Mouse (Mus musculus) midbrain, embryonic 16.5 days (tissue): ENCODE data around the gene Csnk1d. TPM values are rescaled to one million over a fixed set of nuclear protein-coding genes. Genes with fewer than 3 reads are reported as not detected.

Experiments used
- ATAC-seq: fragments of 200-750 bp; cut with Nextera tagmentation; 2 replicates; pipeline ENCODE4 v1.8.0; 2017; ENCODE audit warnings: moderate TSS enrichment
- H3K27ac ChIP-seq: fragments of 300-500 bp; sonication (generic); 2 replicates; pipeline ENCODE4 v1.5.1; 2014; ENCODE audit warnings: mild to moderate bottlenecking, low read length, mixed read lengths
- H3K27me3 ChIP-seq: fragments of 300-500 bp; sonication (generic); 2 replicates; pipeline ENCODE4 v1.6.1; 2014; ENCODE audit warnings: low read depth, low read length, mixed read lengths; ENCODE audit not compliant: control insufficient read depth, insufficient read depth
- H3K36me3 ChIP-seq: fragments of 300-500 bp; sonication (generic); 2 replicates; pipeline ENCODE4 v1.6.1; 2014; ENCODE audit warnings: mild to moderate bottlenecking, low read length, moderate library complexity, mixed read lengths; ENCODE audit not compliant: control insufficient read depth, insufficient read depth
- H3K4me1 ChIP-seq: fragments of 300-500 bp; sonication (generic); 2 replicates; pipeline ENCODE4 v1.6.1; 2014; ENCODE audit warnings: mild to moderate bottlenecking, low read length, mixed read lengths; ENCODE audit not compliant: control insufficient read depth, insufficient read depth
- H3K4me2 ChIP-seq: fragments of 300-500 bp; sonication (generic); 2 replicates; pipeline ENCODE4 v1.6.1; 2014; ENCODE audit warnings: mild to moderate bottlenecking, low read length, mixed read lengths
- H3K4me3 ChIP-seq: fragments of 300-500 bp; sonication (generic); 2 replicates; pipeline ENCODE4 v1.5.1; 2014; ENCODE audit warnings: low read depth, mild to moderate bottlenecking, low read length, moderate library complexity, mixed read lengths
- H3K9ac ChIP-seq: fragments of 300-500 bp; sonication (generic); 2 replicates; pipeline ENCODE4 v1.6.1; 2014; ENCODE audit warnings: low read depth, low read length, mixed read lengths
- H3K9me3 ChIP-seq: fragments of 300-500 bp; sonication (generic); replicated peaks from 2 replicates; pipeline ENCODE4 v1.6.1; 2014; ENCODE audit warnings: mild to moderate bottlenecking, low read length, mixed read lengths; ENCODE audit not compliant: control insufficient read depth, poor library complexity, severe bottlenecking
- WGBS: fragments of 180-500 bp; shearing (Covaris S2); extraction: QIAGEN DNeasy Blood & Tissue Kit; methylation state at CpG from one replicate; pipeline ENCODE4 v1.1.7; 2014; 5-methylcytosine and 5-hydroxymethylcytosine counted together
- polyA plus RNA-seq: library from polyadenylated mRNA; unstranded; fragments of >200 nt; fragmentation: Nextera tagmentation; extraction: Ambion mirVana; gene quantifications from 2 replicates; pipeline ENCODE4 v1.2.1, GENCODE M21; 2015

Csnk1d gene
- polyA plus RNA-seq, 1 experiment from 2014 or later, result 153 TPM

DNA sequence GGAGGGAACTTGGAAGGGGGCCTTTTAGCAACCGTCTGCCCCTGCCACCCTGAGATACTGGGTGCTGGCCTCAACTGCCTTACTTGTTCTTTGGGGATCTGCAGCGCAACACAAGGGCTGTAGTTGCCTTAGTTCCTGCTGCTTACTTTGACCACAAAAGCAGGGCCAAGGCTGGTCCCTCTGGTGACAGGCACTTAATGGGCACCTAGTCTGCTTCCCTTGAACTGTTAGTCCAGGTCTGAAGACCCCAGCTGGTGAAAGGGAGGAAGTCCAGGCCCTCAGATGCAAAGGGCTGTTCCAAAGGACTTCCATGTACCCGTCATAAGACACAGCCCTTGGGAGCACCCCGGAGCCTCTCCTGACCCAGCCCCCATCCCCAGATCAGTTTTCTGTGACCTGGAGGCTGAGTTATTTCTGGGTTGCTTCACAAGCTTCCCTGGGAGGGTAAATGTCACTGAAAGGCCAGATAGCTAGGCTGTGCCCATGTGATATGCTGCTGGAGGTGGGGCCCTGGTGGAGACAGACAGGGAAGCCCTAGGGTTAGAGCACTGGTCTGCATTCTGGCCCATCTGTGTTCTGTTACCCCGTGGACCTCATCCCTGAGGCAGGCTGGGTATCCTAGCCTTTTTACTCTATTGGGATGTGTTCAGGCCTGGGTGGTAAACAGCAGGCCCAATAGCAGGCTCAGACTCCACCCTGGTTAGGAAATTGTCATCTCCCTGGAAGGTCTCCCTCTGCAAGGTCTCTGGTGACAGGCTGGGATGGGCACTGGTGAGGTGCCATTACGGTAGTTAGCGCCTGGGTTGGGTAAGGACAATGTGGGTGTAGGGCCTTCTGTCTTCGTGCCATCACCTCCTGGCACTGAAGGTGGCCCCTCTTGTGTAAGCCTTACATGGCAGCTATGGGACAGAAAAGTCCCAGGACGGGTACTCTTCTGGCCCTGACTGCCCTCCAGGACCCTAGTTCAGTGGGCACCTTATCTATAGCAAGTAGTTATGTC is 39.1 kb downstream of the Csnk1d start:
- Histone ChIP-seq H3K9ac (no peak overlapping the region), H3K36me3 (peaks cover 3% of the 10 kb centered on the region; the same call in 1 of the 2 replicates), H3K27me3 (peaks cover 24% of the 10 kb centered on the region), H3K27ac (no peak overlapping the region), H3K4me1 (peaks cover 7% of the 10 kb centered on the region; the same call in 1 of the 2 replicates), H3K9me3 (no peaks in the 10 kb centered on the region), H3K4me2 (peak overlapping the region; percentile 56), H3K4me3 (no peak overlapping the region)
- WGBS, result 83% methylated on average over 9 of the region's 9 CpGs
- no peak for ATAC-seq

DNA sequence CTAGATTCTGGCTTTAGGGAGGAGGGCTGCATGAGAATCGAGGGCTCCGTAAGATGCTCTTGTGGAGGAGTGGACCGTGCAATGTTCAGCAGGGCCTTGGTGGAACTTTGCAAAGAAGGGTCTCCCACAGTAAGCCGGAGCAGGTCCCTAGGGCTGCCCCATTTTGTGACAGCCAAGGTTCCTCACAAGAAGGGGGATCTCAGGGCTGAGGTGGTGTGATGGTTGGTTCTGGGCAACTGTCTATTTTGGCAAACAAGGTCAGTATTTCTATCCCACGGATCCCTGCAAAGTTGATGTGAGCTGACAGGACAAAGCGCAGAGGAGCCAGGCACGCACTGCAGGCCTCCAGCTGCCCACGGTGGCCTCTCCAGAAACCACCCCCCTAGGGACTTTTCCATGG is 39.9 kb downstream of the Csnk1d start:
- Histone ChIP-seq H3K4me2 (peak overlapping the region; percentile 56), H3K4me3 (peak overlapping the region; percentile 39), H3K36me3 (no peaks in the 10 kb centered on the region), H3K9ac (peak overlapping the region; percentile 52), H3K27ac (no peak overlapping the region), H3K27me3 (peaks cover 24% of the 10 kb centered on the region), H3K4me1 (peaks cover 7% of the 10 kb centered on the region; the same call in 1 of the 2 replicates), H3K9me3 (no peaks in the 10 kb centered on the region)
- ATAC-seq, result 0 out of 2 replicates have a peak, but pooled peaks have one; percentile 16
- 17% methylated on average over 8 of the region's 8 CpGs for WGBS

DNA sequence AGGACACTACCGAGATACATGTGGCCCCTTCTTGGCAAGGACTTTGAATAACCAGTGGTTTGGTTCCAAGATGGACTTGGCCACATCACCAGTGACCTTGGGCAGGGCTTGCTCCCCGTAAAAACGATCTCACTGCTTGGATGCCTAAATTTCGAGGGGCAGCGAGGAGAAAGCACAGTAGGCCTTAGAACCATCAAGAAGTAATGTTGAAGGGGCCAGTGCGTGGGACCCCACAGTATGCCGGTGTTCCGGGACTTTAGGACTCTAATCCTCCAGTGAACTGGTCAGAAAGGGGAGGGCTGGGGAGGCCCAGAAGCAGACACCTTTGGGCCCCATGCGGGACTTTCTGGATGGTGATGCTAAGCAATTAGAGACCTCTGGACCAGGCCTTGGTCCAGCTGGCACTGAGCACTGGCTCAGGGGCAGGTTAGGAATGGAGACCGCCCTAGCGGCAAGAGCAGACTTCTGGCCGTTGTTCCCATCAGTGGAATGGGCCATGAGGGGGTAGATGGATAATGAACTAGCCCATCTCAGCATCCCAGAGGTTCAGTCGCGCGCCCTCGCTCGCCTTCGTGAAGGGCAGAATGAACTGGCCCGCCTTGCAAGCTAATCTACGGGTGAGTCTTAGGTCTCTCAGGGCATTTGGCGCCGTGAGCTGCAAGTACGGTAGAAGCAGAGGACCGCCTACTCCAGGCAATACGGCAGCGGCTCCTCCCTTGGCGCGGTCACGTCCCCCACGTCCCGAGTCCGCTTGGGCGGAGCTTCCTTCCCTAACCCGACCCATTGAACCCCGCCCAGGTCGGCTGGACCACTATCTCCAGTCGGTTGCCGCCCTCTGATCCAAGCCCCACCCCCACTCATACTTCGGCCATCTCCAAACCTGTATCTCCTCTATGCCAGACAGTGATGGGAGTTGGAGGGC is 40.6 kb downstream of the Csnk1d start:
- peak overlapping the region; percentile 39 for H3K4me3 ChIP-seq
- H3K9ac ChIP-seq, result peak overlapping the region; percentile 52
- H3K27ac ChIP-seq, result no peak overlapping the region
- peaks cover 7% of the 10 kb centered on the region; the same call in 1 of the 2 replicates for H3K4me1 ChIP-seq
- H3K4me2 ChIP-seq, result peak overlapping the region; percentile 56
- ATAC-seq, result peak; percentile 54
- H3K27me3 ChIP-seq, result peaks cover 24% of the 10 kb centered on the region
- no peaks in the 10 kb centered on the region for H3K36me3 ChIP-seq
- no peaks in the 10 kb centered on the region for H3K9me3 ChIP-seq
- WGBS, result 2% methylated on average over 39 of the region's 39 CpGs

DNA sequence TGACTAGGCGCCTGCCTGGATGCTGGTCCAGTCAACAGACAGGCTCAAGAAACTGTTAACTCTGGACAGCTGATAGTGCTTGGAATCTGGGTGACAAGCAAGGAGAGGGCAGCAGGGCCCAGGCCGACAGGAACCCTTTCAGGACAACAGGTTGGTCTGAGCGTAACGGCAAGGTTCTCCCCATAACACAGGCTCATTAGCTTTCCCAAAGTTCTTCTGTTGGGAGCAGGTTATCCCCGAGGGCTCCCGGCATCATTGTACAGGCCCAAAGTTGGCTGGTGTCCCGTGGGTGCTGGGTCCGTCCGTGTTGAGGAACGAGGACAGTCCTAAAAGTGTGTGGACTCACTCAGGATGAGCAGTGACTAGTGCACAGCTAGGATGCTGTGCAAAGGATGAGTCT is 41.3 kb downstream of the Csnk1d start:
- 13% methylated on average over 10 of the region's 10 CpGs for whole genome bisulfite sequencing
- no peak for ATAC-seq
- Histone ChIP-seq H3K9ac (no peak overlapping the region), H3K4me3 (no peak overlapping the region), H3K9me3 (no peaks in the 10 kb centered on the region), H3K4me2 (no peak overlapping the region), H3K27me3 (peaks cover 24% of the 10 kb centered on the region), H3K36me3 (no peaks in the 10 kb centered on the region), H3K27ac (no peak overlapping the region), H3K4me1 (peaks cover 7% of the 10 kb centered on the region; the same call in 1 of the 2 replicates)

DNA sequence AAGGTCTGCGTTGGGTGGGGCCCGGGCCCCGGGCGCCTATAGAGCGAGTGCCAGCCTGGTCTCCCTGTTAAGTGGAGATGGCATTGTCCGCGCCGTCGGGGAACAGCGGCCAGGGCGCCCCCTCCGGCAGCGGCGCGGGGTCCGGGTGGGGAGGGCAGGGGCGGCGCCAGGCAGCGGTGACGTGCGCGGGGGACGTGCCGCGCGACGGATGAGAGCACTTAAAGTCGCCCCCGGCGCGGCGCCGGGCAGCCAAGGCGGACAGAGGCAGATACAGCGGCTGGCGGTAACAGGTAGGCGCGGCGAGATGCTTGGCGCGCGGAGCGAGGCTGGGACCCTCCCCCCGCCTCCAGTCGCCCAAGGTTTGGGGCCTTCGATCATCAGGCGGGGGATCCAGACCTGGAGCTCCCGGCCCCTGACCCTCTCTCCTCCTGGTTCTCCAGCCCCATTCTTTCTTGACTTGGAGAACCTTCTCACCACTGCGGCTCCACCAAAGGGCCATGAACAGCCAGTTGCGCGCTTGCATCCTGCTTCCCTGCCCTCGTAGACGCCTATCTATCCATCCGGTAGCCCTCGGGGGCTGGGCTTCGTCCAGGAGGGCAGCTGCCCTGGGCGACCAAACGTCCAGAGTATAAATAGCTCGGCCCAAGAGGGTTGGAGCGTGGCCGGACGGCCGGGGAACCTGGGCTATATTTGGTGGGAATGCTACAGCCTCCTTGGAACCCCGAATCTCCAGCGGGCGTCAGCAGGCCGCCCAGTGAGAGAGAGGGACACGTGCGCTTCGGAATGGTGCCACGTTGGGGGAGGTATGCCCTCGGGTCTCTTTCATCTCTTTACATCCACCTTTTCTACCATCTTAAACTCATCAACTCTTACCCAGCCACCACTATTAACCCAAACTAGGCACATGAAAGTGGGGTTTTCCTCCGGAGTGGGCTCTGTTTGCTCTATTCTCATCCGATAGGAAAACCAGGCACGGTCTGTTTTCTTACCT is 42.0 kb downstream of the Csnk1d start:
- Histone ChIP-seq H3K4me1 (peaks cover 7% of the 10 kb centered on the region; the same call in 1 of the 2 replicates), H3K9ac (peak overlapping the region; percentile 39; the same call in 1 of the 2 replicates), H3K27ac (no peak overlapping the region), H3K4me3 (peak overlapping the region; percentile 39), H3K27me3 (peaks cover 24% of the 10 kb centered on the region), H3K36me3 (no peaks in the 10 kb centered on the region), H3K9me3 (no peaks in the 10 kb centered on the region), H3K4me2 (peak overlapping the region; percentile 54)
- no peak for ATAC-seq
- 2% methylated on average over 58 of the region's 75 CpGs for WGBS

DNA sequence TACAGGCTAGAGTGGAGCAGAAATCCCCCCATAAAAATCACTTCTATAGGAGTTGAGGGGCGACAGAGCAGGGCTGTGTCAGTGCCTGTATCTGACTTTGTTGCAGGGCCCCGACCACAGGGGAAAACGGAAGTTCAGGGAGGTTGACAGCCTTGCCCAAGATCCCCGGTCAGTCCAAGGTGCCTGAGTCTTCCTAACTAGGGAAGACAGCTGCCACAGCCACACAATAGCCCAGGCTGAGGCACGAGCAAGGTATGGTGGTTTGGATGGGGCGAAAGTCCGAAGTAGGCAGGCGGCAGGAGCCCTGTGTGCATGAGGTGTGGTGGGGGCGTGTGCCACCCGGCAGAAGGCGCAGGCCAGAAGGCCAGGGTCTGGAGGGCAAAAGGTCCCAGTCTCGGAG is 42.8 kb downstream of the Csnk1d start, which contains the start of gene Slc16a3:
Gene Slc16a3 (plus strand): TSS at position 153 of the 400 bp plus-strand sequence.
- peaks cover 7% of the 10 kb centered on the region; the same call in 1 of the 2 replicates for H3K4me1 ChIP-seq
- no peaks in the 10 kb centered on the region for H3K36me3 ChIP-seq
- peaks cover 24% of the 10 kb centered on the region for H3K27me3 ChIP-seq
- no peak within 1 kb of the TSS for H3K27ac ChIP-seq
- peak within 1 kb of the TSS; percentile 39; the same call in 1 of the 2 replicates for H3K9ac ChIP-seq
- WGBS, result 35% methylated on average over 12 of the region's 12 CpGs
- peak within 1 kb of the TSS; percentile 54 for H3K4me2 ChIP-seq
- H3K9me3 ChIP-seq, result no peaks in the 10 kb centered on the region
- H3K4me3 ChIP-seq, result peak within 1 kb of the TSS; percentile 39
- ATAC-seq, result no peak

DNA sequence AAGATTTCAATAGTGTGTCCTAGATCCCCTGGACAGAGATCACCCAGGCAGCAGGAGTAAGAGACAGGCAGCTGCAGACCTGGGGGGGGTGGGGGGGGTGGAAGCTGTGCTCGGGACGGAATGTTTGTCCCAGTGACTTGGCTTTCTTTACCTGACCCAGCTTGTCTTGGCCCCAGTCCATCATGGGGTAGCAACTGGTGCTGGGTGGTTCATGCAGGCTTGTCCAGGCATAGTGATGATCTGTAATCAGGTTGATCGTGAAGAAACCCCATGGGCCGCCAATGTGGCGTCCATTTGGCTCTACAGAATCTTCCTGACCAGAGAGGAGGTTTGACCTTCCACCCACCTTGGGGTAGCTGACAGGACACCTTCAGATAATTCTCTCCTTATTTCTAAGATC is 45.2 kb downstream of the Csnk1d start:
- 90% methylated on average over 5 of the region's 5 CpGs for WGBS
- Histone ChIP-seq H3K9me3 (no peaks in the 10 kb centered on the region), H3K4me2 (no peak overlapping the region), H3K27me3 (peaks cover 24% of the 10 kb centered on the region), H3K27ac (no peak overlapping the region), H3K4me1 (peaks cover 2% of the 10 kb centered on the region; the same call in 1 of the 2 replicates), H3K9ac (no peak overlapping the region), H3K36me3 (no peaks in the 10 kb centered on the region), H3K4me3 (no peak overlapping the region)
- no peak for ATAC-seq

DNA sequence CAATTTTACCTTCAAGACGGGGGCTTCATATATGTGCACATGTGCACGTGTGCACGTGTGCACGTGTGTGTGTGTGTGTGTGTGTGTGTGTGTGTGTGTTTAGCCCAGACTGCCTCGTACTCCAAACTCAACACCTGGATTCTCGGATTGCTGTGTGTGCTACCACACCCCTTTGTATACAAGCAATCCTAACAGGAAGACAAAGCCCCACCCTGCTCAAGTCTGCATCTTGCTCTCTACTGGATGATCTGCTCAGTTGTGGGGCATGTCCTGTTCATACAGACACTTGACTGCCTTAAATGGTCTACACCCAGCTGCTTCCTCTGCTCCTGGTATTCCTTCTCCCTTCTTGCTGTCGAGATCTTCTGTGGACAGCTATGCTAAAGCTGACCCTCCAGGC is 45.9 kb downstream of the Csnk1d start:
- no peak overlapping the region for H3K4me3 ChIP-seq
- H3K27ac ChIP-seq, result no peak overlapping the region
- 82% methylated on average over 7 of the region's 7 CpGs for WGBS
- peaks cover 24% of the 10 kb centered on the region for H3K27me3 ChIP-seq
- no peak overlapping the region for H3K4me2 ChIP-seq
- peaks cover 2% of the 10 kb centered on the region; the same call in 1 of the 2 replicates for H3K4me1 ChIP-seq
- no peak overlapping the region for H3K9ac ChIP-seq
- H3K36me3 ChIP-seq, result no peaks in the 10 kb centered on the region
- no peaks in the 10 kb centered on the region for H3K9me3 ChIP-seq
- no peak for ATAC-seq
